Mouse (Mus musculus) cortical plate, adult 2 months (tissue): ENCODE measurements at regions not wholly inside any gene's neighbourhood (a gene's known extent, or its start where the extent isn't known, plus 50 kb on each side); places are given as distances from the start of the nearest gene placed in this dataset.

Experiments used
- CTCF ChIP-seq: fragments of 200-500 bp; IDR thresholded peaks from 2 replicates; pipeline ENCODE4 v1.5.1; 2011; ENCODE audit warnings: mild to moderate bottlenecking, control low read depth, low read length; ENCODE audit not compliant: insufficient read depth; ENCODE audit errors: extremely low read depth
- POLR2A ChIP-seq: fragments of 200-500 bp; IDR thresholded peaks from 2 replicates; pipeline ENCODE4 v1.6.1; 2011; ENCODE audit warnings: mild to moderate bottlenecking, low read length, control low read depth; ENCODE audit not compliant: insufficient read depth; ENCODE audit errors: extremely low read depth

- TF ChIP-seq POLR2A (no peak), CTCF (no peak)
Measured at GRCm38 (mm10) chr12:54265852-54266251, 62.2 kb upstream of the Egln3 start.
